Comparison of ENCODE assay signal across 14 mouse cellular contexts in the genomic region with DNA sequence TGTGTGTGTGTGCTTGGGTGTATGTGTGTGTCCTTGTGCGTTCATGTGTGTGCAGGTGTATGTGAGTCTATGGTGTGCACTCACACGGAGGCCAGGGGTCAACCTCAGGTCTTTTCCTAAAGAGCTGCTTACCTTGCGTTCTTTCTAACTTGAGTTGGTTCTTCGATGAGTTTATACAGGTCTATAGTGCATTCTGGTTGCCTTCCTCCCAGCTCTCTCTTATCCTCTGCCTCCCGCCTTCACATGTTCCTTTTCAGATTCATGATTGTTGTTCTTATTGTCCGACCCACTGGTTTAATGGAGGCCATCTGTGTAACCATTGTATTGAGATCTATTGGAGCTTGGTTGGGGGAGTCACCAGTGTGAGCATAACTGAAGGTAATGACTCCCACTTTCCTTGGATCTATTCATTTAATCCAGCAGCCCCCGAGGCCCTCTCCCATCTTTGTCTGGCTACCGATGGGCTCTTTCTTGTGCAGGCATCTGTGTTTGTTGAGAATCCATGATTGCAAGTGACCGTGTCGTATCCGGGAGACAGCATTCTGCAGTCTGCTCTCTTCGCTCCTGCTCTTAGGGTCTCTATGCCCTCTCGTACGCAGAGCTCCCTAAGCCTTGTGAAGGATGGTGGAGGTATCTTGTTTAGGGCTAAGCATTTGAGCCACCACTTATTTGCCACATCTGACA. TPM values are rescaled to one million over a fixed set of nuclear protein-coding genes. Genes with fewer than 3 reads are reported as not detected.
DNase-seq lines count a peak whose midpoint lies in the region; ATAC-seq and TF ChIP-seq lines count a peak whose summit lies in the region.
"Had no signal": no experiment of that assay in that cellular context is flagged by ENCODE, and none has a peak within 500 bp of the region (broad histone marks: within the 10 kb centered on the region; RNA-seq: fewer than 3 reads in every experiment).

No protein-coding gene starts in this region.

- H3K4me2 ChIP-seq in hindbrain, embryonic 14.5 days (replicated peaks): no peak overlapping the region
- no peak overlapping the region for H3K4me2 ChIP-seq in hindbrain, embryonic 13.5 days
- H3K4me2 ChIP-seq in neural tube, embryonic 15.5 days: no peak overlapping the region
- no peak overlapping the region for H3K4me2 ChIP-seq in stomach, postnatal 0 days (replicated peaks; ENCODE audit: low read depth)
- H3K4me2 ChIP-seq: hindbrain, embryonic 15.5 days; midbrain, embryonic 12.5 days had no signal

- no peak for TF ChIP-seq CTCF in stomach, postnatal 0 days (IDR thresholded peaks at IDR 0.05; ENCODE audit: low read depth)

- no peak for DNase-seq in hindbrain, embryonic 14.5 days (ENCODE audit: low spot score)
- DNase-seq in neural tube, embryonic 10.5 days (ENCODE audit: extremely low spot score, low spot score): peak; percentile 13
- peak; percentile 23 for DNase-seq in embryo, embryonic 9.5 days (ENCODE audit: extremely low spot score)
- DNase-seq in stomach, postnatal 0 days (ENCODE audit: low spot score): peak; percentile 21
- DNase-seq in left cerebral cortex, adult 8-10 months (ENCODE audit: low spot score in 2 of 2): no peak
- DNase-seq: cerebellum, adult 9-10 months; heart, adult 2 months; kidney, postnatal 25 days had no signal

- H3K9ac ChIP-seq in hindbrain, embryonic 14.5 days: no peak overlapping the region
- no peak overlapping the region for H3K9ac ChIP-seq in hindbrain, embryonic 13.5 days
- H3K9ac ChIP-seq in neural tube, embryonic 15.5 days (replicated peaks): no peak overlapping the region
- H3K9ac ChIP-seq in stomach, postnatal 0 days (ENCODE audit: low read length): no peak overlapping the region
- H3K9ac ChIP-seq: hindbrain, embryonic 15.5 days; midbrain, embryonic 12.5 days had no signal

- no peak overlapping the region for H3K4me3 ChIP-seq in hindbrain, embryonic 14.5 days (replicated peaks; ENCODE audit: low read length)
- no peak overlapping the region for H3K4me3 ChIP-seq in hindbrain, embryonic 13.5 days
- no peak overlapping the region for H3K4me3 ChIP-seq in neural tube, embryonic 15.5 days (replicated peaks)
- no peak overlapping the region for H3K4me3 ChIP-seq in stomach, postnatal 0 days (ENCODE audit: low read depth, low read length)
- H3K4me3 ChIP-seq: heart, adult 2 months; hindbrain, embryonic 15.5 days; midbrain, embryonic 12.5 days had no signal

- ATAC-seq in hindbrain, embryonic 14.5 days (ENCODE audit: low FRiP score): 0 out of 2 replicates have a peak, but pooled peaks have one; percentile 6
- ATAC-seq in hindbrain, embryonic 13.5 days (ENCODE audit: low FRiP score): no peak
- no peak for ATAC-seq in neural tube, embryonic 15.5 days (ENCODE audit: low FRiP score)
- ATAC-seq in stomach, postnatal 0 days (ENCODE audit: low FRiP score, low TSS enrichment): 0 out of 2 replicates have a peak, but pooled peaks have one; percentile 19

- H3K4me1 ChIP-seq in hindbrain, embryonic 14.5 days (replicated peaks; ENCODE audit: control insufficient read depth, insufficient read depth, low read length): no peaks in the 10 kb centered on the region
- H3K4me1 ChIP-seq in hindbrain, embryonic 13.5 days (replicated peaks): no peaks in the 10 kb centered on the region
- H3K4me1 ChIP-seq in neural tube, embryonic 15.5 days: no peaks in the 10 kb centered on the region
- no peaks in the 10 kb centered on the region for H3K4me1 ChIP-seq in stomach, postnatal 0 days (replicated peaks; ENCODE audit: control insufficient read depth, insufficient read depth)
- H3K4me1 ChIP-seq: hindbrain, embryonic 15.5 days; midbrain, embryonic 12.5 days had no signal

- 63% methylated on average over 14 of the region's 14 CpGs for WGBS in hindbrain, embryonic 14.5 days
- 61% methylated on average over 14 of the region's 14 CpGs for WGBS in hindbrain, embryonic 13.5 days
- WGBS in neural tube, embryonic 15.5 days: 63% methylated on average over 14 of the region's 14 CpGs
- 64% methylated on average over 14 of the region's 14 CpGs for WGBS in stomach, postnatal 0 days

- TF ChIP-seq EP300 in stomach, postnatal 0 days (optimal IDR thresholded peaks at IDR 0.05): no peak

- no peaks in the 10 kb centered on the region for H3K27me3 ChIP-seq in hindbrain, embryonic 14.5 days (ENCODE audit: control insufficient read depth, insufficient read depth, low read length)
- H3K27me3 ChIP-seq in hindbrain, embryonic 13.5 days: no peaks in the 10 kb centered on the region
- H3K27me3 ChIP-seq in neural tube, embryonic 15.5 days (replicated peaks): no peaks in the 10 kb centered on the region
- no peaks in the 10 kb centered on the region for H3K27me3 ChIP-seq in stomach, postnatal 0 days (ENCODE audit: control insufficient read depth, insufficient read depth, low read length)
- H3K27me3 ChIP-seq: hindbrain, embryonic 15.5 days; midbrain, embryonic 12.5 days had no signal

- no peaks in the 10 kb centered on the region for H3K36me3 ChIP-seq in hindbrain, embryonic 14.5 days (replicated peaks; ENCODE audit: control insufficient read depth, insufficient read depth)
- H3K36me3 ChIP-seq in hindbrain, embryonic 13.5 days: no peaks in the 10 kb centered on the region
- H3K36me3 ChIP-seq in neural tube, embryonic 15.5 days: no peaks in the 10 kb centered on the region
- H3K36me3 ChIP-seq in stomach, postnatal 0 days (ENCODE audit: control insufficient read depth, insufficient read depth, low read length): no peaks in the 10 kb centered on the region
- H3K36me3 ChIP-seq: hindbrain, embryonic 15.5 days; midbrain, embryonic 12.5 days had no signal

- no peak overlapping the region for H3K27ac ChIP-seq in hindbrain, embryonic 14.5 days
- H3K27ac ChIP-seq in hindbrain, embryonic 13.5 days: no peak overlapping the region
- no peak overlapping the region for H3K27ac ChIP-seq in neural tube, embryonic 15.5 days (replicated peaks)
- H3K27ac ChIP-seq in stomach, postnatal 0 days (replicated peaks): no peak overlapping the region
- H3K27ac ChIP-seq: heart, adult 2 months; hindbrain, embryonic 15.5 days; midbrain, embryonic 12.5 days had no signal

- peaks cover 96% of the 10 kb centered on the region for H3K9me3 ChIP-seq in hindbrain, embryonic 14.5 days (ENCODE audit: control insufficient read depth, low read length)
- peaks cover 91% of the 10 kb centered on the region for H3K9me3 ChIP-seq in hindbrain, embryonic 13.5 days
- peaks cover 69% of the 10 kb centered on the region for H3K9me3 ChIP-seq in neural tube, embryonic 15.5 days (replicated peaks)
- peaks cover 20% of the 10 kb centered on the region for H3K9me3 ChIP-seq in stomach, postnatal 0 days (ENCODE audit: control insufficient read depth, low read length)

RNA-seq across cellular contexts. Expression of a gene that starts 24.7 kb away (rescaled TPM):
- 0.10 and 0.17 TPM in 2 replicates for polyA plus RNA-seq in hindbrain, embryonic 14.5 days (2014; fragmentation: Nextera tagmentation; extraction: Ambion mirVana)
- polyA plus RNA-seq in hindbrain, embryonic 13.5 days (2015; fragmentation: Nextera tagmentation; extraction: Ambion mirVana): 0.04 TPM in 1 of 2 replicates, not detected in the other
- polyA plus RNA-seq in neural tube, embryonic 15.5 days (2015; fragmentation: Nextera tagmentation; extraction: Ambion mirVana): 0.11 and 0.14 TPM in 2 replicates
- polyA plus RNA-seq in stomach, postnatal 0 days (2015; fragmentation: Nextera tagmentation; extraction: Ambion mirVana): 0.02 and 0.06 TPM in 2 replicates
- under 1 TPM; 0.08 to 0.28 (median 0.16) TPM for total RNA-seq in left cerebral cortex, adult 8-10 months (2022)
- total RNA-seq: heart, adult 2 months had no signal
- polyA plus RNA-seq: heart, adult 2 months; liver, embryonic 16.5 days; midbrain, embryonic 12.5 days; stomach, embryonic 16.5 days had no signal

RNA-seq across cellular contexts. Expression of a gene that starts 24.8 kb away (rescaled TPM):
- 64.1 and 64.5 TPM in 2 replicates for polyA plus RNA-seq in hindbrain, embryonic 14.5 days (2014; fragmentation: Nextera tagmentation; extraction: Ambion mirVana)
- 82.0 and 82.8 TPM in 2 replicates for polyA plus RNA-seq in hindbrain, embryonic 13.5 days (2015; fragmentation: Nextera tagmentation; extraction: Ambion mirVana)
- polyA plus RNA-seq in neural tube, embryonic 15.5 days (2015; fragmentation: Nextera tagmentation; extraction: Ambion mirVana): 63.6 and 84.0 TPM in 2 replicates
- polyA plus RNA-seq in stomach, postnatal 0 days (2015; fragmentation: Nextera tagmentation; extraction: Ambion mirVana): 30.0 and 34.1 TPM in 2 replicates
- total RNA-seq in left cerebral cortex, adult 8-10 months (2022): 10 to 100 TPM; 43.2 to 45.6 (median 45.5) TPM

Comparison
In these comparisons a context has a peak if more than half of its experiments do, and no peak if none do; other contexts are left out.
1. ATAC-seq: peak in hindbrain, embryonic 14.5 days (single experiment) and stomach, postnatal 0 days (single experiment); none in hindbrain, embryonic 13.5 days (single experiment) and neural tube, embryonic 15.5 days (single experiment).
2. DNase-seq: peak in neural tube, embryonic 10.5 days (single experiment), embryo, embryonic 9.5 days (single experiment) and stomach, postnatal 0 days (single experiment); none in hindbrain, embryonic 14.5 days (single experiment) and left cerebral cortex, adult 8-10 months (0 of 2).